Mouse (Mus musculus) forebrain, embryonic 14.5 days (tissue): ENCODE results near the gene B3gat2. TPM values are rescaled to one million over a fixed set of nuclear protein-coding genes. Genes with fewer than 3 reads are reported as not detected.
A peak's percentile ranks its signal among the peaks of the same experiment; 100 is the strongest.

Experiments used
- ATAC-seq: fragments of 200-750 bp; cut with Nextera tagmentation; 2 replicates; pipeline ENCODE4 v1.8.0; 2017; ENCODE audit warnings: mild to moderate bottlenecking, moderate library complexity
- DNase-seq: peaks from one replicate; pipeline ENCODE4 v3.0.0-alpha.2; 2015; ENCODE audit warnings: low spot score
- H3K27ac ChIP-seq: fragments of 300-500 bp; sonication (generic); 2 replicates; pipeline ENCODE4 v1.5.1; 2014; ENCODE audit warnings: low read depth, mild to moderate bottlenecking, control low read depth, low read length, moderate library complexity
- H3K27me3 ChIP-seq: fragments of 300-500 bp; sonication (generic); replicated peaks from 2 replicates; pipeline ENCODE4 v1.6.1; 2014; ENCODE audit warnings: low read length, control low read depth, mixed read lengths; ENCODE audit not compliant: control insufficient read depth, insufficient read depth
- H3K36me3 ChIP-seq: fragments of 300-500 bp; sonication (generic); 2 replicates; pipeline ENCODE4 v1.6.1; 2014; ENCODE audit warnings: low read length, control low read depth; ENCODE audit not compliant: control insufficient read depth, insufficient read depth
- H3K4me1 ChIP-seq: fragments of 300-500 bp; sonication (generic); 2 replicates; pipeline ENCODE4 v1.6.1; 2014; ENCODE audit warnings: antibody characterized with exemption, low read length, control low read depth; ENCODE audit not compliant: control insufficient read depth, insufficient read depth
- H3K4me2 ChIP-seq: fragments of 300-500 bp; sonication (generic); 2 replicates; pipeline ENCODE4 v1.6.1; 2014; ENCODE audit warnings: mild to moderate bottlenecking, control low read depth, low read length
- H3K4me3 ChIP-seq: fragments of 300-500 bp; sonication (generic); 2 replicates; pipeline ENCODE4 v1.5.1; 2014; ENCODE audit warnings: low read depth, low read length, control low read depth
- H3K9ac ChIP-seq: fragments of 300-500 bp; sonication (generic); 2 replicates; pipeline ENCODE4 v1.6.1; 2014; ENCODE audit warnings: mild to moderate bottlenecking, low read length, control low read depth, moderate library complexity
- H3K9me3 ChIP-seq: fragments of 300-500 bp; sonication (generic); replicated peaks from 2 replicates; pipeline ENCODE4 v1.6.1; 2016; ENCODE audit warnings: low read length, control low read depth, mixed read lengths; ENCODE audit not compliant: control insufficient read depth
- WGBS: fragments of 180-500 bp; shearing (Covaris S2); extraction: QIAGEN DNeasy Blood & Tissue Kit; methylation state at CpG from one replicate; pipeline ENCODE4 v1.1.7; 2014; 5-methylcytosine and 5-hydroxymethylcytosine counted together
- polyA plus RNA-seq: library from polyadenylated mRNA; unstranded; fragments of >200 nt; fragmentation: Nextera tagmentation; extraction: Ambion mirVana; gene quantifications from 2 replicates; pipeline ENCODE4 v1.2.1, GENCODE M21; 2014

Gene B3gat2
- polyA plus RNA-seq, 1 experiment from 2014 or later: 10.4 TPM

DNA sequence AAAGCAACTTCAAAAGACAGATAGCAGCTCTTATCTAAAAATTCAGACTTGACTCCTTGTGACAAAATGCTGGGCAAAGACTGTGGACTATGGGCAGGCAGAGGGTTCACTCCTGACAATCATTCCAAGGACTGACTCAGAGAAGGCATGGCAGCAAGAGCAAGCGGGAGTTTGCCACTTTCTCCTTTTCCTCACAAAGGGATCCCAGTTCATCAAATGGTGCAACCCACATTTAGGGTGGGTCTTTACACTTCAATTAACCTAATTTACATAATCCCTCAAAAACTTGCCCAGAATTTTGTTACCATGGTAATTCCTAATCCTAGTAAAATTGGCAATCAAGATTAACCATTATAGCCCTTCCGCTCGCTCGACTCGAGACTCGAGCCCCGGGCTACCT, 123.4 kb downstream of the B3gat2 start:
- 0 out of 2 replicates have a peak overlapping the region, but pooled peaks have one; percentile 50 for H3K27ac ChIP-seq
- H3K4me3 ChIP-seq: no peak overlapping the region
- H3K4me2 ChIP-seq: no peak overlapping the region
- peaks cover 4% of the 10 kb centered on the region for H3K4me1 ChIP-seq
- WGBS: 27% methylated on average over 7 of the region's 7 CpGs
- H3K9ac ChIP-seq: no peak overlapping the region
- no peaks in the 10 kb centered on the region for H3K27me3 ChIP-seq
- no peaks in the 10 kb centered on the region for H3K9me3 ChIP-seq
- DNase-seq (peak; percentile 72), ATAC-seq (peak; percentile 72; the same call in 1 of the 2 replicates)
- H3K36me3 ChIP-seq: no peaks in the 10 kb centered on the region

DNA sequence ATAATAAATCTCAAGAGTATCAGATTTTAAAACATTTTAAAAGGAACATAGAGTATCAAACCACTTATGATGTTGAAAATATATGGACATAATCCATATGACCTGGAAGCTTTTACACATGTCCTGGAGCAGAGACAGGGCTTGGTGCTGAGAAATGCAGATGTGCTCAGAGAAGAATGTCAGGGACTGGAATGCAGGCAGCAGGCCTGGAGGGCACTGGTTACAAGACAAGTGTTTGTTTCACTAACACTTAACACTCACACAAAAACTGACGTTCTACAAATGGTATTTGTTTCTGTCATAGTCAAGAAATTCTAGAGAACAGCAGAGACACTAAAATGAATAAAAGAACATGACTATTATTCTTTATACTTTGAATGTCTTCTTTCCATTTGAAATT, 130.5 kb downstream of the B3gat2 start:
- H3K4me3 ChIP-seq: no peak overlapping the region
- H3K36me3 ChIP-seq: no peaks in the 10 kb centered on the region
- no peaks in the 10 kb centered on the region for H3K27me3 ChIP-seq
- 60% methylated on average over 1 of the region's 1 CpGs for WGBS
- H3K9me3 ChIP-seq: no peaks in the 10 kb centered on the region
- H3K27ac ChIP-seq: no peak overlapping the region
- ATAC-seq: no peak
- no peak overlapping the region for H3K4me2 ChIP-seq
- no peaks in the 10 kb centered on the region for H3K4me1 ChIP-seq
- no peak for DNase-seq
- no peak overlapping the region for H3K9ac ChIP-seq

Other genes with a start within 250 kb of the B3gat2 start
- 46.1 and 53.7 TPM in 2 replicates for gene Smap1, start 160.6 kb downstream of the B3gat2 start, polyA plus RNA-seq
- gene Sdhaf4, start 243.9 kb downstream of the B3gat2 start, polyA plus RNA-seq: 131 and 147 TPM in 2 replicates